Mouse (Mus musculus) embryonic fibroblast, embryonic 13.5 days (primary cell): ENCODE measurements around the gene Nrp1.

Experiments used
- CTCF ChIP-seq: IDR thresholded peaks from 2 replicates; pipeline ENCODE4 v1.5.1; 2011; ENCODE audit warnings: mild to moderate bottlenecking, control low read depth, low read length, moderate library complexity, borderline replicate concordance; ENCODE audit not compliant: insufficient read depth
- POLR2A ChIP-seq: IDR thresholded peaks from 2 replicates; pipeline ENCODE4 v1.6.1; 2011; ENCODE audit warnings: low read depth, mild to moderate bottlenecking, control low read depth, low read length, moderate library complexity

DNA sequence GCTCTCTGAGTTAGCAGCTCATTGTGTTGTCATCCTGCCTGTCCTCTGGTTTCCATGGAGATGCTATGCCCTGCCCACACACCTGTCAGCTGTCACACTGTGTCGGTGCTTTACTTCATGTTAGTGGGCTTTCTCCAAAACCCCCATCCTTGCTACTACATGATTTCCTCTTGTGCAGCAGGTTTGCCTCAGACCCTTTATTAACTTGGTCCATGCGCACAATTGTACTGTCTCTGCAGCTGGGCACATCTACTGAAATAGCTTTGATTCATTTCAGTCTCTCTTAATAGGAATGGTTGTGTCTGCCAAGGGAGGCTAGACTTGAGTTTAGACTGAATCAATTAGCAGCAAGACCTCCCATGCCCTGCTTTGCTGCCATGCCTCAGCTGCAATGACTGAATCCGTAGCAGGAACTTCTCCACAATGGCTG lies 176.1 kb downstream of the Nrp1 start:
- TF ChIP-seq POLR2A = no peak
- no peak for TF ChIP-seq CTCF
